Mouse (Mus musculus): ENCODE results near the gene Kdm4c.

DNA sequence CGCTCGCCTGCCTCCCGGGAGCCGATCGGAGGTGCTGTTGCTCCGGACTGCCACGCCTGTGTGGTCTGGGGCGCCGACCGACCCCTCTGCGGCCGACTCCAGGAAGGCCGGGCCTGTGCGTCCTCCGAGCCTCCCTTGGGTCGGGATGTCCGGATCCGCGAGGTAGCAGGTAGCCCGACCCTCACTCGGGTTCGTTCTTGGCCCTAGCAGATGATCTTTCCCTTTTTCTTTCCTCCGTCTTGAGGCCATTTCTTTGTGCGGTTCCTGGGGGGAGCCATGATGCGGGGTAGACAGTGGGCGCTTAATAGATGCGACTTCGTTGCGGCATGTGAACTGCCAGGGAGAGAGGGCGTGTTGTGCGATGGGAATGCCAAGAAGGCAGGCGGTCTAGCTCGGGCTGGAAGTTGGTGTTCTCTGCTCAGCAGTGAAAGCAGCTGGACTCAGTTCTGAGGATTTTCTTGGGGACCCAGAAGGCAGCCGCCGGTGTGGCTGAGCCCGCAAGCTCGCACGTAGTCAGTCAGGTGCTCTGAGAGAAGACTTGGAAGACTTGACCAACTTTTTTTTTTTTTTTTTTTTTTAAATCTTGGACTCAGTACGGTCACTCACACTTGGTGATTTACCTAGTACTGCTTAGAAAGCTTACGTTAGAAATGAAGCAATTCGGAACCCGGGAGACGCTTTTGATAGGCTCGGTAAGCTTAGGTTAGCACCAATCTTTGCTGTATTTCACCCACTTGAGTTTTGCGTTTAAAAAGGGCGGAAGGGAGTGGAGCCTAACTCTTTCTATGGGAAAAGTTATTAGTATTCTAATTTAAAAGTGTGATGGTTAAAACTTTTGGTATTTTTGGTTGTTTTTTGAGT lies 10.2 kb downstream of the Kdm4c start:
- no peak for TF ChIP-seq CTCF (IDR thresholded peaks at IDR 0.05)
- no peak for TF ChIP-seq EP300 (IDR thresholded peaks at IDR 0.05)

Measured in lung, postnatal 0 days (tissue).